Mouse (Mus musculus) E14TG2a.4 (cell line): Measurements from ENCODE around the gene Shisa4.

Source experiments
- CTCF ChIP-seq: conservative IDR thresholded peaks from 2 replicates; pipeline ENCODE4 v1.5.1; 2014; ENCODE audit warnings: low read length
- NANOG ChIP-seq: IDR thresholded peaks from 2 replicates; pipeline ENCODE4 v1.6.1; 2014; ENCODE audit warnings: borderline replicate concordance, low read length, mixed read lengths

DNA sequence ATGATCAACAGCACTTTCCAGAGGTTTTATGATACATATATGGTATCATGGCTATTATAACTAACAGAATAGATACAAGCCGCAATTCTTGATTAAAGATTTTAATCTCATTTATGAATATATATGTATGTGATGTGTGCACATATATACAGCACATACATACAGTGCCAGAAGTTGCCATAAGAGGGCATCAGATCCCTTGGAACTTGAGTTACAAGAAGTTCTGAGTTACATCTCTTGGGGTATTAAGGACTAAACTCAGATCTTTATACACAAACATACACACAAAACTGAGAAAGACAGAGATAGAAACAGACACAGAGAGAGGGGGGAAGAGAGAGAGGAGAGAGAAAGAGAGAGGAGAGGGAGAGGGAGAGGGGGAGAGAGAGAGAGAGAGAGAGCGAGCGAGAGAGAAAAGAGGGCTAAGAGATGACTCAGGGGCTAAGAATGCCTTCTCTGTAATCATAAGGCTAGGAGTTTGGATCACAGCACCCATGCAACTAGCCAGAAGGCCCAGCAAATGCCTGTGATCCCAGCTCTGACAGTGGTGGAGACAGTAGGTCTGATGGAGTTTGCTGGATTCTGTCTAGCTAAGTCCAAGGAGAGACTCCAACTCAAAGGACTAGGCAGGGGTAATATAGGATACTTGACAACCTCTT, 26.5 kb upstream of the Shisa4 start:
- TF ChIP-seq CTCF (no peak), NANOG (no peak)
